Mouse (Mus musculus): ENCODE results near the gene Ralgps1. TPM values are rescaled to one million over a fixed set of nuclear protein-coding genes. Genes with fewer than 3 reads are reported as not detected.

Gene Ralgps1
- total and polyA plus RNA-seq, 3 experiments: 0.62 to 2.1 (median 1.5) TPM

- Histone ChIP-seq H3K4me2 (ENCODE audit: insufficient read depth, low read depth, poor library complexity, severe bottlenecking) (no peak overlapping the region), H3K4me3 (replicated peaks in 1 of 3; ENCODE audit: low read depth in 2 of 3, low read length in 2 of 3, poor library complexity in 1 of 3) (no peak overlapping the region), H3K27ac (ENCODE audit: insufficient read depth, low read depth) (no peak overlapping the region), H3K9me3 (replicated peaks; ENCODE audit: low read length) (no peaks in the 10 kb centered on the region), H3K4me1 (ENCODE audit: control insufficient read depth in 1 of 2, insufficient read depth in 2 of 2) (peaks cover 0 to 7% of the 10 kb centered on the region in 2 experiments; a peak in 2 of 4 replicates), H3K79me2 (replicated peaks; ENCODE audit: control insufficient read depth, extremely low read depth, insufficient read depth, poor library complexity, severe bottlenecking) (no peaks in the 10 kb centered on the region), H3K9ac (ENCODE audit: insufficient read depth, low read depth) (no peak overlapping the region), H3K36me3 (replicated peaks in 1 of 2; ENCODE audit: control insufficient read depth in 1 of 2, insufficient read depth in 1 of 2, low read length in 1 of 2) (peaks cover 0 to 6% of the 10 kb centered on the region in 2 experiments), H3K27me3 (replicated peaks) (no peaks in the 10 kb centered on the region)
- TF ChIP-seq SIN3A (IDR thresholded peaks at IDR 0.05; ENCODE audit: low read length) (no peak), CTCF (conservative IDR thresholded peaks at IDR 0.05 in 1 of 2, IDR thresholded peaks at IDR 0.05 in 1 of 2; ENCODE audit: low read depth in 2 of 2, low read length in 2 of 2) (no peak)
- no peak for DNase-seq (ENCODE audit: extremely low read depth)
- in situ Hi-C loops (cut with MboI; ENCODE audit: low pct_ligation_motif_present, low pct_unique_long_range_greater_than_20kb, low sequenced_read_pairs) (loop anchor here (5.0 to 10.0 kb wide), 2 partner anchors 76 to 178 kb away; no protein-coding TSS in a partner anchor), dilution Hi-C loops (cut with MboI; ENCODE audit: extremely low pct_ligation_motif_present, extremely low pct_unique_long_range_greater_than_20kb, low sequenced_read_pairs) (no loop called here)
Measured at GRCm38 (mm10) chr2:33232782-33233570, 138.3 kb downstream of the Ralgps1 start.

- H3K4me1 ChIP-seq (ENCODE audit: control insufficient read depth in 1 of 2, insufficient read depth in 2 of 2): peaks cover 0 to 7% of the 10 kb centered on the region in 2 experiments; a peak in 2 of 4 replicates
- H3K9ac ChIP-seq (ENCODE audit: insufficient read depth, low read depth): no peak overlapping the region
- no peak for DNase-seq (ENCODE audit: extremely low read depth)
- in situ Hi-C loops (cut with MboI; ENCODE audit: low pct_ligation_motif_present, low pct_unique_long_range_greater_than_20kb, low sequenced_read_pairs): loop anchor here (5.0 to 10.0 kb wide), 2 partner anchors 74 to 177 kb away; no protein-coding TSS in a partner anchor
- TF ChIP-seq E2F4 (IDR thresholded peaks at IDR 0.05; ENCODE audit: insufficient replicate concordance, low read depth, low read length): no peak
- no peak for TF ChIP-seq ELF1 (IDR thresholded peaks at IDR 0.05; ENCODE audit: low read depth, low read length)
- no peak for TF ChIP-seq GABPA (IDR thresholded peaks at IDR 0.05; ENCODE audit: insufficient replicate concordance, low read depth, low read length)
- TF ChIP-seq ZKSCAN1 (IDR thresholded peaks at IDR 0.05; ENCODE audit: borderline replicate concordance, low read depth, low read length): no peak
- no peak for TF ChIP-seq NELFE (IDR thresholded peaks at IDR 0.05; ENCODE audit: low read depth, low read length)
- TF ChIP-seq CHD1 (IDR thresholded peaks at IDR 0.05; ENCODE audit: low read depth, low read length): no peak
- TF ChIP-seq MYC (IDR thresholded peaks at IDR 0.05; ENCODE audit: low read depth, low read length): no peak
- no peak for TF ChIP-seq TBP (conservative IDR thresholded peaks at IDR 0.05; ENCODE audit: low read depth, low read length)
- no peak for TF ChIP-seq JUND (conservative IDR thresholded peaks at IDR 0.05; ENCODE audit: low read depth, low read length)
- peaks cover 0 to 6% of the 10 kb centered on the region in 2 experiments for H3K36me3 ChIP-seq (replicated peaks in 1 of 2; ENCODE audit: control insufficient read depth in 1 of 2, insufficient read depth in 1 of 2, low read length in 1 of 2)
- H3K79me2 ChIP-seq (replicated peaks; ENCODE audit: control insufficient read depth, extremely low read depth, insufficient read depth, poor library complexity, severe bottlenecking): no peaks in the 10 kb centered on the region
- H3K9me3 ChIP-seq (replicated peaks; ENCODE audit: low read length): no peaks in the 10 kb centered on the region
- H3K4me3 ChIP-seq (replicated peaks in 1 of 3; ENCODE audit: low read depth in 2 of 3, low read length in 2 of 3, poor library complexity in 1 of 3): no peak overlapping the region
- H3K4me2 ChIP-seq (ENCODE audit: insufficient read depth, low read depth, poor library complexity, severe bottlenecking): no peak overlapping the region
- dilution Hi-C loops (cut with MboI; ENCODE audit: extremely low pct_ligation_motif_present, extremely low pct_unique_long_range_greater_than_20kb, low sequenced_read_pairs): no loop called here
- no peaks in the 10 kb centered on the region for H3K27me3 ChIP-seq (replicated peaks)
- no peak overlapping the region for H3K27ac ChIP-seq (ENCODE audit: insufficient read depth, low read depth)
Measured at GRCm38 (mm10) chr2:33231788-33232187, 139.5 kb downstream of the Ralgps1 start.

GRCm38 (mm10) chr2:33230701-33231100, 140.6 kb downstream of the Ralgps1 start:
- Histone ChIP-seq H3K4me2 (ENCODE audit: insufficient read depth, low read depth, poor library complexity, severe bottlenecking) (no peak overlapping the region), H3K36me3 (replicated peaks in 1 of 2; ENCODE audit: control insufficient read depth in 1 of 2, insufficient read depth in 1 of 2, low read length in 1 of 2) (peaks cover 0 to 6% of the 10 kb centered on the region in 2 experiments), H3K79me2 (replicated peaks; ENCODE audit: control insufficient read depth, extremely low read depth, insufficient read depth, poor library complexity, severe bottlenecking) (no peaks in the 10 kb centered on the region), H3K9ac (ENCODE audit: insufficient read depth, low read depth) (no peak overlapping the region), H3K27me3 (replicated peaks) (no peaks in the 10 kb centered on the region), H3K4me1 (ENCODE audit: control insufficient read depth in 1 of 2, insufficient read depth in 2 of 2) (peaks cover 0 to 7% of the 10 kb centered on the region in 2 experiments; a peak in 2 of 4 replicates), H3K27ac (ENCODE audit: insufficient read depth, low read depth) (no peak overlapping the region), H3K4me3 (replicated peaks in 1 of 3; ENCODE audit: low read depth in 2 of 3, low read length in 2 of 3, poor library complexity in 1 of 3) (no peak overlapping the region), H3K9me3 (replicated peaks; ENCODE audit: low read length) (no peaks in the 10 kb centered on the region)
- DNase-seq (ENCODE audit: extremely low read depth): no peak
- in situ Hi-C loops (cut with MboI; ENCODE audit: low pct_ligation_motif_present, low pct_unique_long_range_greater_than_20kb, low sequenced_read_pairs): loop anchor here (5.0 to 10.0 kb wide), 2 partner anchors 73 to 176 kb away; no protein-coding TSS in a partner anchor
- dilution Hi-C loops (cut with MboI; ENCODE audit: extremely low pct_ligation_motif_present, extremely low pct_unique_long_range_greater_than_20kb, low sequenced_read_pairs): no loop called here
- TF ChIP-seq CHD1 (IDR thresholded peaks at IDR 0.05; ENCODE audit: low read depth, low read length): no peak
- TF ChIP-seq ZMIZ1 (IDR thresholded peaks at IDR 0.05; ENCODE audit: low read depth, low read length): no peak
- TF ChIP-seq ELF1 (IDR thresholded peaks at IDR 0.05; ENCODE audit: low read depth, low read length): no peak
- no peak for TF ChIP-seq CTCF (conservative IDR thresholded peaks at IDR 0.05 in 1 of 2, IDR thresholded peaks at IDR 0.05 in 1 of 2; ENCODE audit: low read depth in 2 of 2, low read length in 2 of 2)
- TF ChIP-seq USF2 (conservative IDR thresholded peaks at IDR 0.05; ENCODE audit: low read depth, low read length): no peak

Data from CH12.LX (cell line).